Mouse (Mus musculus) urinary bladder, postnatal 14 days (tissue): ENCODE data around the gene Mrpl39.

Experiments
- DNase-seq: peaks from one replicate; pipeline ENCODE4 v3.0.0; 2021; ENCODE audit warnings: low spot score

Mrpl39 gene

GRCm38 (mm10) chr16:84698708-84699107 is 36.8 kb downstream of the Mrpl39 start:
- no peak for DNase-seq

- no peak for DNase-seq
Observed at GRCm38 (mm10) chr16:84696178-84696577, 39.4 kb downstream of the Mrpl39 start.

- DNase-seq = no peak
Observed at GRCm38 (mm10) chr16:84681991-84682390, 53.6 kb downstream of the Mrpl39 start.

- DNase-seq = no peak
Observed at GRCm38 (mm10) chr16:84680760-84681159, 54.8 kb downstream of the Mrpl39 start.

GRCm38 (mm10) chr16:84677292-84677691 is 58.2 kb downstream of the Mrpl39 start:
- no peak for DNase-seq
